Mouse (Mus musculus): ENCODE data around the gene Dr1.
A peak's percentile ranks its signal among the peaks of the same experiment; 100 is the strongest.
"Not testable (repeated sequence)": the region's sequence is repeated elsewhere in the genome, so short reads cannot be mapped to it uniquely, and the experiment has no call there.

Gene Dr1

GRCm38 (mm10) chr5:108268127-108269062 is at the start of gene Dr1:
Gene Dr1, plus strand, starts transcription at chr5:108268897.
- DNase-seq (ENCODE audit: low spot score) = peak; percentile 59

DNA sequence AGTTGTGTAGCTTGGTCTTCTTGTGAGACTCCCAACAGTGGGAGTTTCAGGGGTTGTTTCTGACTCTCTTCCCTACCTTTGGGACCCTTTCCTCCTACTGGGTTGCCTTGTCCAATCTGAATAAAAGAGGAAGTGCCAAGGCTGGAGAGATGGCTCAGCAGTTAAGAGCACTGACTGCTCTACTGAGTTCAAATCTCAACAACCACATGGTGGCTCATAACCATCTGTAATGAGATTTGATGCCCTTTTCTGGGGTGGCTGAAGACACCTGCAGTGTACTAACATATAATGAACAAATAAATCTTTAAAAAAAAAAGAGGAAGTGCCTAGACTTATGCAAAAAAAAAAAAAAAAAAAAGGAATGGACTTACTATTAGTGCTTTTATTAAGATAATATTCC is 44.6 kb upstream of the Dr1 start:
- DNase-seq (ENCODE audit: low spot score) = no peak

GRCm38 (mm10) chr5:108226159-108226558 is 42.5 kb upstream of the Dr1 start:
- DNase-seq (ENCODE audit: low spot score) = no peak

DNA sequence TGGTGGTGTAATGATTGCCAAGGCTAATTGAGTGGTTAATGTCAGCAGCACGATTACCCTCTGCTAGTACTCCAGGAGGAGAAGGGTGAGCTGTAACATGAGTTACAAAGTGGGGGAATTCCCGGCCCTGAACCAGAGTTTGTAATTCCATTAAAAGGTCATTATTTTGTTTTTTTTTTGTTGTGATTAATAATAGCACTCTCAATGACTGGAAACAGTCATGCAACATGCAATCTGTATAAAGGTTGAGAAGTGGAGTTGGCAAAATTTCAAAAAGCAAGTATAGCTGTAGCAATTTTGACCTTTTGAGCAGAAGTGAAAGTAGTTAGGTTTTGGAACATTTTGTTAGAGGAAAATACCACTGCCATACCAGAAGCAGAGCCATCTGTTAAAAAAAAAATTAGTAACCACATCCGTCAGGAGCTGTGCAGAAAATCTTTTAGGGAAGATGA is 22.4 kb upstream of the Dr1 start:
- no peak for DNase-seq (ENCODE audit: low spot score)

- DNase-seq (ENCODE audit: low spot score) = no peak
Observed at GRCm38 (mm10) chr5:108250033-108250432, 18.7 kb upstream of the Dr1 start.

DNA sequence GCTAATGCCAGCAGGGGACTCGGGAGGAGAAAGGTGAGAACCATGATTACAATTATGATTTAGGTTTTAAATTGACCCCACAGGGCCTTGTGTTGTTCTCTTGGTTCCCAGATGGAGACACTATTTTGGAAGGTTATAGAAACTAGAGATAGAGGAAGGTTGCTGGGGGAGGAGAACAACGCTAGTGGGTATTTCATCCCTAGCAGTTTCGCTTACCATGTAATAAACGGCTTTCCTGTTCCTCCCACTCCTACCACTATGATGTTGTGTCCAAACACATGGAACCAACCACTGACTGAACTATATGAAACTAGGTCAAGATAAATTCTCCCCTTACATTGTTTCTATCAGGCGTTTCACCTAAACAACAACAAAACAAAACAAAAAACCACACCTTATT is 13.4 kb upstream of the Dr1 start:
- DNase-seq (ENCODE audit: low spot score) = no peak

DNA sequence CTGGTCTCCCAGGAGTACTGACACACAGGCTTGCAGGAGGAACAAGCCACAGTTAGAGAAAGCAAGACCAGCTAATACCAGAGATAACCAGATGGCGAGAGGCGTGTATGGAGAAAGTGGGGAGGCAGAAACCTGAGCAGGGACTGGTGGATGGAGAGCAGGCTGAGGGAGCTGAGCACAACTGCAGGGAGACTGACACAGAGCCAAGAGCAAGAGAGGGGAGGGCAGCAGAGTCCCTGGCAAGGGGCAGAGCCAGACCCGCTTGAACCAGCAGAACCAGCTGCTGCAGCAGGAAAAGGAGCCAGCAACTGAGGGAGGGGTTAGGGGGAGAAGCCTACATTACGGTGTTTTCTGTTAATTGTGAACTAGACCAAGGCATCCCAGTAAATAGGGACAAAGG is 6.0 kb upstream of the Dr1 start:
- peak; percentile 13 for DNase-seq (ENCODE audit: low spot score)

- not testable (repeated sequence) for DNase-seq (ENCODE audit: low spot score)
Observed at GRCm38 (mm10) chr5:108263785-108264184, 4.9 kb upstream of the Dr1 start.

DNA sequence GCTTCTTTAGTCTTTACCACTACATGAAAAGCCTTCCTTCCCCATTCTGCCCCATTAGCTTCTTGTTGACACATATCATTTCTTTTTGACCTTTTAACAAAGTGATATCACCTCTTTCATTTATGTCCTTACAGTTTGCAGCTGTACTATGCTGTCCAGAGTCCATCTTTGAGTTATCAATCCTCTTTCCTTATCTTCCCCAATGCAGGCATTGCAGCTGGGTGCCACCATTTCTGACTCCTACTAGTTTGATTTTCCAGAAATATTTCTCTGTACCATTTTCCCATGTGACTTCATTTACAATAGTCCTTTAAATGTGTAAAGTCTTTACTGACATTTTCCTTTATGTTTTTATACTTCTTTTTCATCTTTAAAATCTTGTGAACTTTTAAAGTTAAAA is 1.7 kb upstream of the Dr1 start:
- DNase-seq (ENCODE audit: low spot score) = no peak

GRCm38 (mm10) chr5:108269063-108269810 is 540 bp downstream of the Dr1 start:
- DNase-seq (ENCODE audit: low spot score) = no peak

DNA sequence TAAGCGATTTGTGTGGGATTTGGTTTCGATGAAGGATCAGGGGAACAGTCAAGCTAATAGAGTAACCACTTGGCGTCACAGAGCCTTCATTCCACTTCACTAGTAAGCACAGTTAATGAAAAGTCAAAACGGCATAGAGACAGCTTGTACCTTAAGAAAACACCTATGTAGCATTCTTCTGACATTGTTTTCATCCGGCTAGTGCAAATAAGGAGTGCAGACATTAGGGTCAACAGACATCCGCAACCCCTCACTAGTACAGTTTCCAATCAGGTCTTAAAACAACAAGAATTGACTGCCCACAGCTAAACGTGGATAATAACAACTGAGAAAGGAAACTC is 1.1 kb downstream of the Dr1 start:
- no peak for DNase-seq (ENCODE audit: low spot score)

DNA sequence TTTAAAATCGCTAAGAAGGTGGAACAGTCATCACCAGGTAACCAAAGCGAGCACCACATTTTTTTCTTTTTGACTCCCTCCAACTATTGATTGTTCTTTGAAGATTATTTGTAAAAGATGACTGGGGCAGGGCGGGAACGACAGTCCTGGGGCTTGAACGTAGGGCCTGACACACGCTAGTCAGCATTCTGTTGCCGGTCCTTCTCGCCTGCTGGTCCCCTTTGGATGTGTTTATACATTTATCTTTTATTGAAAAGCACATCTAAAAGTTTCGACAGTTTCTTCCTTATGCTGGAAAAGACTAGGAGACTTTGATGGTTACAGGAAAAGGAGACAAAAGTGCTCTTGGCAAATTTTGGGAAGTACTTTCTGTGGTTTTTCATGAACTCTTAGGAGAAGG is 1.7 kb downstream of the Dr1 start:
- no peak for DNase-seq (ENCODE audit: low spot score)

DNA sequence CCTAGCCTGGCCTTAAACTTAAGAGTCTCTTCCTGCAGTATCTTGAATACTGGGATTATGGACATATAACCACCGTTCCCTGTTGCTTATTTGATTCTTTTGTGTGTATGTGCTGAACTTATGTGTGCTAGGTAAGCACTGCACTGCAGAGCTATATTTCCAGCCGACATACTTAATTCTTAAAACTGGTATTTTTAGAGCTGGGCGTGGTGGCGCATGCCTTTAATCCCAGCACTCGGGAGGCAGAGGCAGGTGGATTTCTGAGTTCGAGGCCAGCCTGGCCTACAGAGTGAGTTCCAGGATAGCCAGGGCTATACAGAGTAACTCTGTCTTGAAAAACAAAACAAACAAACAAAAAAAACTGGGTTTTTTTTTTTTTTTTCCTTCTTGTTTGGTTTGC is 2.6 kb downstream of the Dr1 start:
- DNase-seq (ENCODE audit: low spot score) = not testable (repeated sequence)

GRCm38 (mm10) chr5:108286957-108287356 is 18.3 kb downstream of the Dr1 start:
- no peak for DNase-seq (ENCODE audit: low spot score)

DNA sequence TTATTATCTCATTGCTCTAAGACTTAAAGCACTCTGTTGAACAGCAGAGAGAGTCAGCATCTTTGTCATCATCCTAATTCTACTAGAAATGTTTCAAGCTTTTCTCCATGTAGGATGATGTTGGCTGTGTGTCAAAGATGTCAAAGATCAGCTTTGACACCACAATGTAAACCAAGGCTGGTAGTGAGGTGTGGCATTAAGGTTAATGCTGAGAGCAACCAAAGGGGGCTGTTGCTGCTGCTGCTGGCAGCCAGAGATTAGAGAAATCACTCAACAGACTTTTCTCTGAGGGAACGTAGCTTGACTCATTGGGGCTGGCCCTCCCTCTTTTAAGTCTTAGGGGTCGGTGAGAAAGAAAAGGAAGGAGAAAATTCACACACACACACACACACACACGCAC is 32.9 kb downstream of the Dr1 start:
- DNase-seq (ENCODE audit: low spot score) = no peak

DNA sequence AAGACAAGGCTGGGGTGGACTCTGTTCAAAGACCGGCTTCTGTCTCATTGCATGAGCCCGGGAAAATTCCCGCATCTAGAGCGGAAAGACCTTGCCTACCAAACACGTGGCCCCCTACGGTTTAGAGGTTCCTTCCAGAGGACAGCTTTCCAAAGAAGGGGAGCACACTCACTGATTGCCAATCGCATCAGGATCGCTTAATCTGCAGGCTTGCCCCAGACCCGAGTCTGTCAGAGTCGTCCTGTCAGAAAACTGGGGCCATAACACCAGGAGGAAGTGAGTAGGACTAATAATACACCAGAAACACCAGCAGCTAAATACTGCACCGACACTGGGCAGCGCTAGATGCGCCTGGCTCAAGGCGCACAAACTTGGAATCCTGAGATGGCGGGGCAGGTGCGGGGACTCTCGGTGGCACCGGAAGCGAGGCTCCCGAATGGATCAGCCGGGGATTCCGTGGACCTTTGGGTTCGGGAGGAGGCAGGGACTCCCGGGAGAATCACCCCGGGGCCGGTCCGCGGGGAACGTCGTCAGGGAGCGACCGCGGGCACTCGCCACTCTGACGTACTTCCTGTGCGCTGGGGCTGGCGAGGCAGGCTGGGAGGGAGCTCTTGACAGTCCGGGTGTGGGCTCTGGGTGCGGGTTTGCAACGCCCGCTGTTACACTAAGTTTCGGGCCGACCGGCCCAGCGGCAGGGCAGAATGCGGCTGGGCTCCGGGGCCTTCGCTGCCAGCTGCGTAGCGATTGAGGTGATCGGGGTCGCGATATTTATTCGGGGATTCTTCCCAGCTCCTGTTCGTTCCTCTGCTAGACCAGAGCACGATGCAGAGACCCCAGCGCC is 43.7 kb downstream of the Dr1 start, which contains the start of gene Pigg:
Pigg (plus strand) TSS at position 386 of the 841 bp plus-strand sequence.
- DNase-seq (ENCODE audit: low spot score) = peak; percentile 84

DNA sequence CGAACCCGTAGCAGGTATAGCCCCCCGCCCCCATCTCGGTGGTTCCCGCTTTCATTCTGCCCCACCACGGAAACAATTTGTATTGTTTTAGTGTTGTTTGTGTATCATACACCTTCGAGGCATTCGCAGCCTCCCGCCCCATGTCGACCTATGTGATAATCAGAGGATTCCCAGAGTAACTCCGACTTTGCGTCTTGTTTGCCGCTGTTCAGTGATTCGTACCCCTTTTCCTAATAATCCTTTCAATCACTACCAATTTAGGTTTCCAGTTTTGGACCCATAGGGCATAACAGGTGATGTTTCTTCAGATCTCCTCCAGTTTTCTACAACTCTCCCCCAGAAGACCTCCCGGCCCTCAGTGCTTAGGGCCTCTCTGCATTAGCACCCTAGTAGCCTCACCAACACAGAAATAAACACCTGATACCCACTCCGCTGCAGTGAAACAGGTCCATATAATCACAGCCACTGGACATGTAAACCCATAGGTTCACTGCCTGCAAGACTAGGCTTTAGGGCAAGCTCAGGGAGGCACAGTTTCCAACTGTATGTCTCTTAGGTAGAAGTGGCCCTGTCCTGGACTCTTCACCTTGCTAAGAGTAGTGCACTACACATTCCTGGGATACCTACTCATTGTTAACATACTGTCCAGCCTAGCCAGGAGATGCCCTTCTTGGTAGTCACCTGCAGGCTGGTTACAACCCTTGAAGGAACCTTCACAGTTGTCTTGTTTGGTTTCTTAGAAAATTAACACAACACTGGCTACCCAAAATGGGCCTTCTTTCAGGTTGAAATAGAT is 44.6 kb downstream of the Dr1 start:
- peak; percentile 5 for DNase-seq (ENCODE audit: low spot score)
